20 mouse cellular contexts compared by ENCODE assay signal in genomic region chr19:47414142-47414905, GRCm38 (mm10). TPM values are rescaled to one million over a fixed set of nuclear protein-coding genes. Genes with fewer than 3 reads are reported as not detected.
DNase-seq lines count a peak whose midpoint lies in the region; ATAC-seq lines count a peak whose summit lies in the region.
"Had no signal": no experiment of that assay in that cellular context is flagged by ENCODE, and none has a peak within 500 bp of the region (broad histone marks: within the 10 kb centered on the region; RNA-seq: fewer than 3 reads in every experiment).

No protein-coding gene starts in this region.

- H3K36me3 ChIP-seq in hindbrain, embryonic 13.5 days, result no peaks in the 10 kb centered on the region
- H3K36me3 ChIP-seq in hindbrain, embryonic 11.5 days (ENCODE audit: control insufficient read depth, insufficient read depth, low read length), result no peaks in the 10 kb centered on the region
- H3K36me3 ChIP-seq in midbrain, embryonic 11.5 days (ENCODE audit: control insufficient read depth, insufficient read depth, low read length), result no peaks in the 10 kb centered on the region
- H3K36me3 ChIP-seq in midbrain, embryonic 16.5 days (ENCODE audit: control insufficient read depth, insufficient read depth, low read length), result no peaks in the 10 kb centered on the region
- no peaks in the 10 kb centered on the region for H3K36me3 ChIP-seq in embryonic facial prominence, embryonic 15.5 days
- H3K36me3 ChIP-seq: limb, embryonic 12.5 days had no signal

- WGBS in hindbrain, embryonic 13.5 days, result 70% methylated on average over 13 of the region's 13 CpGs
- WGBS in hindbrain, embryonic 11.5 days, result 71% methylated on average over 13 of the region's 13 CpGs
- 71% methylated on average over 13 of the region's 13 CpGs for WGBS in midbrain, embryonic 11.5 days
- 67% methylated on average over 13 of the region's 13 CpGs for WGBS in midbrain, embryonic 16.5 days
- 60% methylated on average over 13 of the region's 13 CpGs for WGBS in embryonic facial prominence, embryonic 15.5 days

- H3K4me2 ChIP-seq in hindbrain, embryonic 13.5 days, result no peak overlapping the region
- no peak overlapping the region for H3K4me2 ChIP-seq in hindbrain, embryonic 11.5 days (replicated peaks; ENCODE audit: low read depth, low read length)
- no peak overlapping the region for H3K4me2 ChIP-seq in midbrain, embryonic 11.5 days
- H3K4me2 ChIP-seq in midbrain, embryonic 16.5 days (ENCODE audit: low read length), result no peak overlapping the region
- H3K4me2 ChIP-seq in embryonic facial prominence, embryonic 15.5 days (replicated peaks), result no peak overlapping the region
- H3K4me2 ChIP-seq: forebrain, embryonic 13.5 days; limb, embryonic 12.5 days had no signal

- no peaks in the 10 kb centered on the region for H3K27me3 ChIP-seq in hindbrain, embryonic 13.5 days
- H3K27me3 ChIP-seq in hindbrain, embryonic 11.5 days (ENCODE audit: control insufficient read depth, insufficient read depth, low read length), result no peaks in the 10 kb centered on the region
- no peaks in the 10 kb centered on the region for H3K27me3 ChIP-seq in midbrain, embryonic 11.5 days (ENCODE audit: control insufficient read depth, insufficient read depth, low read length)
- H3K27me3 ChIP-seq in midbrain, embryonic 16.5 days (ENCODE audit: control insufficient read depth, insufficient read depth, low read depth, low read length), result no peaks in the 10 kb centered on the region
- no peaks in the 10 kb centered on the region for H3K27me3 ChIP-seq in embryonic facial prominence, embryonic 15.5 days
- H3K27me3 ChIP-seq: CH12.LX; forebrain, embryonic 13.5 days; limb, embryonic 12.5 days had no signal

- H3K4me3 ChIP-seq in hindbrain, embryonic 13.5 days, result no peak overlapping the region
- no peak overlapping the region for H3K4me3 ChIP-seq in hindbrain, embryonic 11.5 days (ENCODE audit: low read depth, low read length)
- H3K4me3 ChIP-seq in midbrain, embryonic 11.5 days (ENCODE audit: low read depth, low read length), result no peak overlapping the region
- H3K4me3 ChIP-seq in midbrain, embryonic 16.5 days (ENCODE audit: low read depth, low read length), result no peak overlapping the region
- no peak overlapping the region for H3K4me3 ChIP-seq in embryonic facial prominence, embryonic 15.5 days (replicated peaks)
- H3K4me3 ChIP-seq: forebrain, embryonic 13.5 days; limb, embryonic 12.5 days had no signal

- H3K9ac ChIP-seq in hindbrain, embryonic 13.5 days, result 0 out of 2 replicates have a peak overlapping the region, but pooled peaks have one; percentile 19
- no peak overlapping the region for H3K9ac ChIP-seq in hindbrain, embryonic 11.5 days (ENCODE audit: low read depth, low read length)
- H3K9ac ChIP-seq in midbrain, embryonic 11.5 days (ENCODE audit: low read length), result no peak overlapping the region
- H3K9ac ChIP-seq in midbrain, embryonic 16.5 days (ENCODE audit: low read depth, low read length), result no peak overlapping the region
- no peak overlapping the region for H3K9ac ChIP-seq in embryonic facial prominence, embryonic 15.5 days
- H3K9ac ChIP-seq: forebrain, embryonic 13.5 days had no signal

- peaks cover 25% of the 10 kb centered on the region for H3K4me1 ChIP-seq in hindbrain, embryonic 13.5 days (replicated peaks)
- no peaks in the 10 kb centered on the region for H3K4me1 ChIP-seq in hindbrain, embryonic 11.5 days (replicated peaks; ENCODE audit: control insufficient read depth, insufficient read depth, low read length)
- H3K4me1 ChIP-seq in midbrain, embryonic 11.5 days (ENCODE audit: control insufficient read depth, insufficient read depth, low read length), result no peaks in the 10 kb centered on the region
- H3K4me1 ChIP-seq in midbrain, embryonic 16.5 days (ENCODE audit: control insufficient read depth, insufficient read depth, low read length), result no peaks in the 10 kb centered on the region
- peaks cover 69% of the 10 kb centered on the region for H3K4me1 ChIP-seq in embryonic facial prominence, embryonic 15.5 days
- H3K4me1 ChIP-seq: forebrain, embryonic 13.5 days had no signal

- H3K27ac ChIP-seq in hindbrain, embryonic 13.5 days, result no peak overlapping the region
- no peak overlapping the region for H3K27ac ChIP-seq in hindbrain, embryonic 11.5 days (ENCODE audit: low read depth, low read length)
- H3K27ac ChIP-seq in midbrain, embryonic 11.5 days (ENCODE audit: low read depth, low read length), result no peak overlapping the region
- H3K27ac ChIP-seq in midbrain, embryonic 16.5 days (ENCODE audit: low read length), result no peak overlapping the region
- 0 out of 2 replicates have a peak overlapping the region, but pooled peaks have one; percentile 12 for H3K27ac ChIP-seq in embryonic facial prominence, embryonic 15.5 days (replicated peaks)
- H3K27ac ChIP-seq: forebrain, embryonic 13.5 days; limb, embryonic 12.5 days; macrophage; stomach, postnatal 0 days had no signal

- H3K9me3 ChIP-seq in hindbrain, embryonic 13.5 days, result no peaks in the 10 kb centered on the region
- H3K9me3 ChIP-seq in hindbrain, embryonic 11.5 days (ENCODE audit: control insufficient read depth, low read length), result no peaks in the 10 kb centered on the region
- no peaks in the 10 kb centered on the region for H3K9me3 ChIP-seq in midbrain, embryonic 11.5 days (ENCODE audit: control insufficient read depth, low read length)
- H3K9me3 ChIP-seq in midbrain, embryonic 16.5 days (replicated peaks; ENCODE audit: control insufficient read depth, low read length, poor library complexity, severe bottlenecking), result no peaks in the 10 kb centered on the region
- H3K9me3 ChIP-seq in embryonic facial prominence, embryonic 15.5 days (replicated peaks), result no peaks in the 10 kb centered on the region
- H3K9me3 ChIP-seq: forebrain, embryonic 13.5 days; limb, embryonic 12.5 days had no signal

- DNase-seq in cerebellum, postnatal 14 days, result peak; percentile 30 to 57
- no peak for DNase-seq in cerebellum, postnatal 4 days (ENCODE audit: low spot score in 2 of 2)
- no peak for DNase-seq in hindbrain, embryonic 11.5 days (ENCODE audit: low spot score)
- peak; percentile 60 for DNase-seq in midbrain, embryonic 11.5 days (ENCODE audit: low spot score, missing footprints)
- no peak for DNase-seq in urinary bladder, postnatal 10 days (ENCODE audit: low spot score)
- DNase-seq: adrenal gland, postnatal 36 days; cerebellum, adult 9-11 months; heart, postnatal 4 days; kidney, adult 11 months; midbrain, embryonic 14.5 days; spleen, adult 18-20 months had no signal

- ATAC-seq in hindbrain, embryonic 13.5 days (ENCODE audit: low FRiP score), result no peak
- ATAC-seq in hindbrain, embryonic 11.5 days (ENCODE audit: low FRiP score), result no peak
- no peak for ATAC-seq in midbrain, embryonic 11.5 days (ENCODE audit: low FRiP score)
- no peak for ATAC-seq in midbrain, embryonic 16.5 days
- ATAC-seq in embryonic facial prominence, embryonic 15.5 days (ENCODE audit: insufficient number of reproducible peaks, low FRiP score, low TSS enrichment, low read depth), result 0 out of 2 replicates have a peak, but pooled peaks have one; percentile 30
- ATAC-seq: activated CD4-positive, CD25-positive, alpha-beta regulatory T cell, adult 4 months; forebrain, embryonic 13.5 days had no signal

RNA-seq across cellular contexts. Expression of gene Sh3pxd2a, which starts 49.9 kb away (rescaled TPM):
- 2.1 and 2.5 TPM in 2 replicates for polyA plus RNA-seq in hindbrain, embryonic 13.5 days (2015; fragmentation: Nextera tagmentation; extraction: Ambion mirVana)
- polyA plus RNA-seq in hindbrain, embryonic 11.5 days (2014; fragmentation: Nextera tagmentation; extraction: Ambion mirVana), result 5.5 and 6.9 TPM in 2 replicates
- polyA plus RNA-seq in midbrain, embryonic 11.5 days (2014; fragmentation: Nextera tagmentation; extraction: Ambion mirVana), result 4.0 and 4.1 TPM in 2 replicates
- polyA plus RNA-seq in midbrain, embryonic 16.5 days (2015; fragmentation: Nextera tagmentation; extraction: Ambion mirVana), result 1.5 and 1.8 TPM in 2 replicates
- 15.8 and 16.0 TPM in 2 replicates for polyA plus RNA-seq in embryonic facial prominence, embryonic 15.5 days (2015; fragmentation: Nextera tagmentation; extraction: Ambion mirVana)

Comparison
In these comparisons a context has a peak if more than half of its experiments do, and no peak if none do; other contexts are left out.
1. DNase-seq: peak in cerebellum, postnatal 14 days (2 of 2) and midbrain, embryonic 11.5 days (single experiment); none in cerebellum, postnatal 4 days (0 of 2), hindbrain, embryonic 11.5 days (single experiment) and urinary bladder, postnatal 10 days (single experiment).